Mouse (Mus musculus): ENCODE measurements around the gene Fance. TPM values are rescaled to one million over a fixed set of nuclear protein-coding genes. Genes with fewer than 3 reads are reported as not detected.

Fance gene
- polyA plus RNA-seq, 1 experiment from 2014 or later: 21.2 TPM

Other genes with a start within 250 kb of the Fance start
- gene Tcp11, start 232.9 kb upstream of the Fance start, polyA plus RNA-seq (2014; fragmentation: Nextera tagmentation; extraction: Ambion mirVana): 1.1 and 1.3 TPM in 2 replicates
- 8.6 and 10.3 TPM in 2 replicates for gene Scube3, start 171.4 kb upstream of the Fance start, polyA plus RNA-seq (2014; fragmentation: Nextera tagmentation; extraction: Ambion mirVana)
- 26.8 and 28.3 TPM in 2 replicates for gene Zfp523, start 136.4 kb upstream of the Fance start, polyA plus RNA-seq (2014; fragmentation: Nextera tagmentation; extraction: Ambion mirVana)
- 2.6 and 3.0 TPM in 2 replicates for gene Def6, start 105.7 kb upstream of the Fance start, polyA plus RNA-seq (2014; fragmentation: Nextera tagmentation; extraction: Ambion mirVana)
- gene Ppard, start 80.8 kb upstream of the Fance start, polyA plus RNA-seq (2014; fragmentation: Nextera tagmentation; extraction: Ambion mirVana): 1.9 and 2.0 TPM in 2 replicates
- 562 and 613 TPM in 2 replicates for gene Rpl10a, start 15.0 kb downstream of the Fance start, polyA plus RNA-seq (2014; fragmentation: Nextera tagmentation; extraction: Ambion mirVana)
- 8.6 and 9.0 TPM in 2 replicates for gene Tead3, start 37.3 kb downstream of the Fance start, polyA plus RNA-seq (2014; fragmentation: Nextera tagmentation; extraction: Ambion mirVana)
- 3.4 and 3.6 TPM in 2 replicates for gene Tulp1, start 51.7 kb downstream of the Fance start, polyA plus RNA-seq (2014; fragmentation: Nextera tagmentation; extraction: Ambion mirVana)
- 12.3 and 12.8 TPM in 2 replicates for gene Fkbp5, start 204.0 kb downstream of the Fance start, polyA plus RNA-seq (2014; fragmentation: Nextera tagmentation; extraction: Ambion mirVana)
- gene Armc12, start 217.3 kb downstream of the Fance start, polyA plus RNA-seq (2014; fragmentation: Nextera tagmentation; extraction: Ambion mirVana): not detected in 2 replicates
- gene Clpsl2, start 235.9 kb downstream of the Fance start, polyA plus RNA-seq (2014; fragmentation: Nextera tagmentation; extraction: Ambion mirVana): not detected in 2 replicates
- not detected in 2 replicates for gene Clps, start 247.2 kb downstream of the Fance start, polyA plus RNA-seq (2014; fragmentation: Nextera tagmentation; extraction: Ambion mirVana)